Mouse (Mus musculus) testis, adult 2 months (tissue): ENCODE results near the gene Clec2l.

Experiments
- CTCF ChIP-seq: fragments of 200-500 bp; IDR thresholded peaks from 2 replicates; pipeline ENCODE4 v1.5.1; 2012; ENCODE audit warnings: low read depth, mild to moderate bottlenecking, inconsistent platforms, low read length, moderate library complexity; ENCODE audit not compliant: control insufficient read depth, insufficient read depth, insufficient replicate concordance
- POLR2A ChIP-seq: fragments of 200-500 bp; IDR thresholded peaks from 2 replicates; pipeline ENCODE4 v1.6.1; 2012; ENCODE audit warnings: low read depth, mild to moderate bottlenecking, inconsistent platforms, low read length, moderate library complexity; ENCODE audit not compliant: control insufficient read depth

- TF ChIP-seq POLR2A (no peak), CTCF (no peak)
These were observed 30.0 kb upstream of the Clec2l start for GRCm38 (mm10) chr6:38632826-38633225.
